Mouse (Mus musculus) stomach, postnatal 0 days (tissue): ENCODE measurements at regions not wholly inside any gene's neighbourhood (a gene's known extent, or its start where the extent isn't known, plus 50 kb on each side); places are given as distances from the start of the nearest gene placed in this dataset.

ENCODE experiments used
- CTCF ChIP-seq: IDR thresholded peaks from 2 replicates; pipeline ENCODE4 v1.5.1; 2016; ENCODE audit warnings: antibody characterized with exemption, low read depth, mild to moderate bottlenecking, moderate library complexity
- EP300 ChIP-seq: optimal IDR thresholded peaks from 2 replicates; pipeline ENCODE3; 2016; ENCODE audit warnings: antibody characterized with exemption

DNA sequence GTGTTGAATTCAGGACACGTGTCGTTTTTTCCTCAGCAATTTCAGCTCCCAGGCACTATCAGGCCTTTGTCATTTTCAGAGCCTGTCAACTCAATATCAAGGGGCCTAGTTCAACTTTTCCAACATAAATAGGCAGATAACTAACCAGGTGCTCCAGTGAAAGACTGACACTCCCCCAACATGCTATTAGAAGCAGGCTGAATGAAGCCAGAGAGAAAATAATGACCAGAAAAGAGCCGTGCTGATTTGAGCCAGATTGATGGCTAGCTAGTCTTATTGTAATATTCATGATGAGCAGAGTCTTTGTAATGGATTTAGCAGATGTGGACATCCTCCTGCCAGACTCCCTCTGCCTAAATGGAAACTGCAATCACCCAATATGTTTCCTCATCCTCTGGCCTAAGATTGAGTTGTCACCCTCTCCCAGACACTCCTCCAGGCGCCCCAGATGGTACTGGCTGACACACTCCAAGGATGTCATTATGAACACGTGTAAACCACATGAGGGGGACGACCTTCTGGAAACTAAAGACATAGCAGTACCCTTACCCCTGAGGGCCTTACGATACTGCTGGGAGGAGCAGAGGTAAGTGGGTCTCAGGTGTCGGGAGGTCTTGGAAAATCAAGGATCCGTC lies 66.0 kb downstream of the Gm10260 start:
- TF ChIP-seq CTCF (no peak), EP300 (no peak)
